Mouse (Mus musculus): Measurements from ENCODE around the gene C130073F10Rik.
"Not testable (repeated sequence)": the region's sequence is repeated elsewhere in the genome, so short reads cannot be mapped to it uniquely, and the experiment has no call there.

DNA sequence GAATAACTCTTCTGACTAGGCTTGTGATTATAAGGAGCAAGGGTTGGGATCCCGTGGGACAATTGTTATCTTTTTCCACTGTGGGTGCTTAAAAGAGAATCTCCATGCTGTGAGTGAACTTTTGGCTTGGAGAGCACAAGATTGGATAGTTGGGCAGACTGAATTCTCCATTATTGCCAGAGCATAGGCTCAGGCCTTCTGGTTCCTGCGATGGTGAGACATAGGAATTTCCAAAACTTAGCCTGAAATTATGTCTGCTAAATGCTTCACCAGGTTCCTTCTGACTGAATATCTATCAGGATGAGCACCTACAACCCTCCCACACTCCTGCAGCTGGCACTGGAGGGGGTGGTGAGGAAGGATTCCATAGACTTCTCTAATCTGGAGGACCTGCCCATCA is 15.2 kb upstream of the C130073F10Rik start, which contains the start of gene Gm12800:
- TF ChIP-seq CTCF (IDR thresholded peaks at IDR 0.05; ENCODE audit: low read depth, low read length); POLR2A (IDR thresholded peaks at IDR 0.05; ENCODE audit: extremely low read depth, insufficient read depth, low read length): not testable (repeated sequence)
